Mouse (Mus musculus): ENCODE results near the gene Bcl10. TPM values are rescaled to one million over a fixed set of nuclear protein-coding genes. Genes with fewer than 3 reads are reported as not detected.
A peak's percentile ranks its signal among the peaks of the same experiment; 100 is the strongest.

Bcl10 gene
- polyA plus RNA-seq, 1 experiment from 2014 or later: 25.0 TPM

GRCm38 (mm10) chr3:145916826-145917225, 5.8 kb upstream of the Bcl10 start:
- ATAC-seq: no peak
- no peak overlapping the region for H3K9ac ChIP-seq
- H3K4me1 ChIP-seq: peaks cover 2% of the 10 kb centered on the region; the same call in 1 of the 2 replicates
- no peak overlapping the region for H3K4me3 ChIP-seq
- H3K36me3 ChIP-seq: no peaks in the 10 kb centered on the region
- no peaks in the 10 kb centered on the region for H3K27me3 ChIP-seq (replicated peaks)
- H3K27ac ChIP-seq: no peak overlapping the region
- no peak overlapping the region for H3K4me2 ChIP-seq
- 60% methylated on average over 4 of the region's 4 CpGs for WGBS (ENCODE audit: insufficient replicate concordance)
- no peaks in the 10 kb centered on the region for H3K9me3 ChIP-seq (replicated peaks)

- H3K27me3 ChIP-seq (replicated peaks): no peaks in the 10 kb centered on the region
- H3K9me3 ChIP-seq (replicated peaks): no peaks in the 10 kb centered on the region
- peak overlapping the region; percentile 75 for H3K4me2 ChIP-seq
- H3K9ac ChIP-seq: peak overlapping the region; percentile 72; the same call in 1 of the 2 replicates
- peak overlapping the region; percentile 53; the same call in 1 of the 2 replicates for H3K4me3 ChIP-seq
- H3K4me1 ChIP-seq: peaks cover 32% of the 10 kb centered on the region
- ATAC-seq: no peak
- H3K27ac ChIP-seq: 0 out of 2 replicates have a peak overlapping the region, but pooled peaks have one; percentile 90
- H3K36me3 ChIP-seq: peaks cover 7% of the 10 kb centered on the region
- WGBS (ENCODE audit: insufficient replicate concordance): 51% methylated on average over 3 of the region's 3 CpGs
Observed at GRCm38 (mm10) chr3:145922971-145923370, 367 bp downstream of the Bcl10 start.

- Histone ChIP-seq H3K27me3 (replicated peaks) (no peaks in the 10 kb centered on the region), H3K36me3 (peaks cover 12% of the 10 kb centered on the region), H3K27ac (peak overlapping the region; percentile 94), H3K4me2 (peak overlapping the region; percentile 83), H3K4me1 (peaks cover 32% of the 10 kb centered on the region), H3K9me3 (replicated peaks) (no peaks in the 10 kb centered on the region), H3K4me3 (peak overlapping the region; percentile 90), H3K9ac (peak overlapping the region; percentile 92)
- WGBS (ENCODE audit: insufficient replicate concordance): under 1% methylated on average over 58 of the region's 58 CpGs
- peak; percentile 99 for ATAC-seq
Observed at GRCm38 (mm10) chr3:145923874-145924577, 1.4 kb downstream of the Bcl10 start.

GRCm38 (mm10) chr3:145924649-145925337, 2.2 kb downstream of the Bcl10 start:
- H3K4me3 ChIP-seq: peak overlapping the region; percentile 90
- H3K4me2 ChIP-seq: peak overlapping the region; percentile 83
- peak overlapping the region; percentile 92 for H3K9ac ChIP-seq
- no peaks in the 10 kb centered on the region for H3K27me3 ChIP-seq (replicated peaks)
- peaks cover 35% of the 10 kb centered on the region for H3K4me1 ChIP-seq
- peak overlapping the region; percentile 94 for H3K27ac ChIP-seq
- ATAC-seq: peak; percentile 8
- 2% methylated on average over 39 of the region's 39 CpGs for WGBS (ENCODE audit: insufficient replicate concordance)
- no peaks in the 10 kb centered on the region for H3K9me3 ChIP-seq (replicated peaks)
- peaks cover 16% of the 10 kb centered on the region for H3K36me3 ChIP-seq

GRCm38 (mm10) chr3:145925506-145925905, 2.9 kb downstream of the Bcl10 start:
- Histone ChIP-seq H3K9ac (peak overlapping the region; percentile 92), H3K4me2 (peak overlapping the region; percentile 83), H3K36me3 (peaks cover 22% of the 10 kb centered on the region), H3K4me1 (peaks cover 35% of the 10 kb centered on the region), H3K9me3 (replicated peaks) (no peaks in the 10 kb centered on the region), H3K4me3 (peak overlapping the region; percentile 90), H3K27me3 (replicated peaks) (no peaks in the 10 kb centered on the region), H3K27ac (no peak overlapping the region)
- no peak for ATAC-seq
- WGBS (ENCODE audit: insufficient replicate concordance): 70% methylated on average over 5 of the region's 5 CpGs

GRCm38 (mm10) chr3:145929525-145930400, 7.2 kb downstream of the Bcl10 start:
- ATAC-seq: no peak
- no peak overlapping the region for H3K4me2 ChIP-seq
- WGBS (ENCODE audit: insufficient replicate concordance): 62% methylated on average over 7 of the region's 7 CpGs
- H3K9me3 ChIP-seq (replicated peaks): no peaks in the 10 kb centered on the region
- H3K9ac ChIP-seq: no peak overlapping the region
- H3K4me3 ChIP-seq: no peak overlapping the region
- no peaks in the 10 kb centered on the region for H3K27me3 ChIP-seq (replicated peaks)
- H3K27ac ChIP-seq: no peak overlapping the region
- H3K36me3 ChIP-seq: peaks cover 62% of the 10 kb centered on the region
- H3K4me1 ChIP-seq: peaks cover 17% of the 10 kb centered on the region

- 50% methylated on average over 9 of the region's 9 CpGs for WGBS (ENCODE audit: insufficient replicate concordance)
- Histone ChIP-seq H3K4me2 (no peak overlapping the region), H3K4me1 (peaks cover 16% of the 10 kb centered on the region), H3K9ac (no peak overlapping the region), H3K36me3 (peaks cover 53% of the 10 kb centered on the region), H3K9me3 (replicated peaks) (no peaks in the 10 kb centered on the region), H3K4me3 (no peak overlapping the region), H3K27me3 (replicated peaks) (no peaks in the 10 kb centered on the region), H3K27ac (no peak overlapping the region)
- ATAC-seq: no peak
Observed at GRCm38 (mm10) chr3:145933845-145934244, 11.2 kb downstream of the Bcl10 start.

- Histone ChIP-seq H3K4me1 (peaks cover 40% of the 10 kb centered on the region), H3K4me2 (peak within 1 kb of the TSS; percentile 90), H3K27me3 (replicated peaks) (no peaks in the 10 kb centered on the region), H3K4me3 (peak within 1 kb of the TSS; percentile 84), H3K27ac (peak within 1 kb of the TSS; percentile 66), H3K9me3 (replicated peaks) (no peaks in the 10 kb centered on the region), H3K9ac (peak within 1 kb of the TSS; percentile 87), H3K36me3 (peaks cover 38% of the 10 kb centered on the region)
- peak; percentile 90 for ATAC-seq
- 4% methylated on average over 68 of the region's 70 CpGs for WGBS (ENCODE audit: insufficient replicate concordance)
Observed at GRCm38 (mm10) chr3:145937505-145938404, 15.2 kb downstream of the Bcl10 start, which contains the start of gene 2410004B18Rik. TSS of gene 2410004B18Rik (plus strand) at chr3:145938014.

GRCm38 (mm10) chr3:145938405-145939349, 16.1 kb downstream of the Bcl10 start:
- peaks cover 42% of the 10 kb centered on the region for H3K4me1 ChIP-seq
- H3K36me3 ChIP-seq: peaks cover 36% of the 10 kb centered on the region
- H3K4me3 ChIP-seq: peak overlapping the region; percentile 84
- WGBS (ENCODE audit: insufficient replicate concordance): 14% methylated on average over 48 of the region's 50 CpGs
- peak overlapping the region; percentile 87 for H3K9ac ChIP-seq
- ATAC-seq: no peak
- H3K27ac ChIP-seq: peak overlapping the region; percentile 66
- H3K9me3 ChIP-seq (replicated peaks): no peaks in the 10 kb centered on the region
- H3K27me3 ChIP-seq (replicated peaks): no peaks in the 10 kb centered on the region
- H3K4me2 ChIP-seq: peak overlapping the region; percentile 90

GRCm38 (mm10) chr3:145939402-145939801, 16.8 kb downstream of the Bcl10 start:
- Histone ChIP-seq H3K27me3 (replicated peaks) (no peaks in the 10 kb centered on the region), H3K4me2 (peak overlapping the region; percentile 90), H3K36me3 (peaks cover 38% of the 10 kb centered on the region), H3K9me3 (replicated peaks) (no peaks in the 10 kb centered on the region), H3K4me3 (peak overlapping the region; percentile 84), H3K27ac (no peak overlapping the region), H3K4me1 (peaks cover 48% of the 10 kb centered on the region), H3K9ac (peak overlapping the region; percentile 87; the same call in 1 of the 2 replicates)
- ATAC-seq: peak; percentile 73
- 23% methylated on average over 12 of the region's 12 CpGs for WGBS (ENCODE audit: insufficient replicate concordance)
